Mouse (Mus musculus): ENCODE measurements at regions not wholly inside any gene's neighbourhood (a gene's known extent, or its start where the extent isn't known, plus 50 kb on each side); places are given as distances from the start of the nearest gene placed in this dataset.
"Not testable (repeated sequence)": the region's sequence is repeated elsewhere in the genome, so short reads cannot be mapped to it uniquely, and the experiment has no call there.

DNA sequence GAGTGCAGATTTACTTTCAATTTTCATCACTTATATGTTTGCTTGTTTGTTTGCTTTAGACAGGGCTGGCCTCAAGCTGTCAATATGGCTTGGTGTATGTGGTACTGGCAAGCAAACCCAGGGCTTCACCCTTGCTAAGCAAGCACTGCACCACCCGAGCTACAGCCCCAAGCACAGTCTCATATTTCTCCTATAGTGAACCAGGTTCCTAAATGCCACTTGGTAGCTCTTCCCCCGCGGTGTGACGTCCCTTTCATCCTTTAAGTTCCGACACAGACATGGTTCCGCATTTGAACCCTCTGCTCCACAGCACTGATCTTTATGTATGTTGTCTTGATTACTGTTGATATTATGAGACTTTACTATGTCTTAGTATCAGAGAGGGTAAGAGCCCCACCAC is 93.4 kb upstream of the Dlg1 start:
- intact Hi-C loops (cut with DNase I), result no loop called here
- DNase-seq, result peak; percentile 58
- Histone ChIP-seq H3K4me3 (peak overlapping the region; percentile 58), H3K27ac (peak overlapping the region; percentile 87)
- no peak for TF ChIP-seq CTCF (IDR thresholded peaks at IDR 0.05)

DNA sequence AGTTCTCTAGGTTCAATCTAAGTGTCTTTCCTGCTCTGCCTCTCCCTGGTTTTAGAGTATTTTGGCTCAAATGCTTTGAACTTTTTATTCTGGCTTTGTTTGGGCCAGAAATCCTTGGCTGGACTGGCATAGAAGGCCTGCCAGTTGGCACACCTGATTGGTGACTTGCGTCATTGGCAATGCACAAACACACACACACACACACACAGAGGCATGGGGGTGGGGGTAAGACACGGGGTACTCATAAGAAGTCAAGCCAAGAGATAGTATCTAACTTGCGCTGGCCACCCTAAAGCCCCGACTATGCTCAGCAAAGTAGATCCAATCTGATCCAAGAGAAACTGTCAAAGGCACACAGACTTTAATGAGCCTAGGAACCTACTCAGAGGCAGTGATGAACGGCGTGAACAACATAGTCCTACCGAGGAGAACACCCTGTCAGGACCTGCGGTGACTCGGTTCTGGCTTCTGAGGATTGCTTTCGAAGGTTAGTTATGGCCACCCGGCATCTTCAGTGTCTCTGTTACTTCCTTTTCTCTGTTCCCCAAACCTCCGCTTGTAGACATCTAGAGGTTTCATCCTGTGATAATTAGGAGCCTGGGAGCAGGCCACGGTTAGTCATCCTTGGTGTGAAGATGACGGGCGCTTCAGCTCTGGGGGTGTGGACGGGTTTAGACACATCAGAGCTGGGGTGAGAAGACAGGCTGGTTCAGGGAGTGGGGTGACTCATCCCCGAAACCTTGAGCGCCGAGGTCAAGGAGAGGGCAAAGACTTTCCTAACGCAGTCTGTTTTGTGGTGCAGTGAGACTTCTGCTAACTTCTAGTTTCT is 92.7 kb upstream of the Dlg1 start:
- H3K27ac ChIP-seq, result peak overlapping the region; percentile 87

DNA sequence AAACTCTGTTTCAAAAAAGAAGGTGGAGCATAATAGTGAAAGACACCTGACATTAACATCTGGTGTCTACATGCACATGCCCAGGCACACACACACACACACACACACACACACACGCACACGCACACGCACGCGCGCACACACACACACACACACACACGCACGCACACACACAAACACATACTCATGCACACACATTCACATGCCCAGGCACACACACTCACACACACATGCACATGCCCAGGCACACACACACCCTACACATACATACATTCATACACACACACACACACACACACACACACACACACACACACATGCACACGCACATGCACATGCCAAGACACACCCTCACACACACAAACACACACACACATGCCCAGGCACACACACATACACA is 89.4 kb upstream of the Dlg1 start:
- intact Hi-C loops (cut with DNase I), result loop anchor here (2.0 kb wide), 1 partner anchor 15 kb away; no protein-coding TSS in a partner anchor
- not testable (repeated sequence) for DNase-seq, H3K27ac ChIP-seq, H3K4me3 ChIP-seq

More for the DNA sequence above, 92.7 kb upstream of the Dlg1 start:
- no peak for TF ChIP-seq CTCF (IDR thresholded peaks at IDR 0.05)
- peak; percentile 81 for DNase-seq
- peak overlapping the region; percentile 58 for H3K4me3 ChIP-seq
- intact Hi-C loops (cut with DNase I), result no loop called here

DNA sequence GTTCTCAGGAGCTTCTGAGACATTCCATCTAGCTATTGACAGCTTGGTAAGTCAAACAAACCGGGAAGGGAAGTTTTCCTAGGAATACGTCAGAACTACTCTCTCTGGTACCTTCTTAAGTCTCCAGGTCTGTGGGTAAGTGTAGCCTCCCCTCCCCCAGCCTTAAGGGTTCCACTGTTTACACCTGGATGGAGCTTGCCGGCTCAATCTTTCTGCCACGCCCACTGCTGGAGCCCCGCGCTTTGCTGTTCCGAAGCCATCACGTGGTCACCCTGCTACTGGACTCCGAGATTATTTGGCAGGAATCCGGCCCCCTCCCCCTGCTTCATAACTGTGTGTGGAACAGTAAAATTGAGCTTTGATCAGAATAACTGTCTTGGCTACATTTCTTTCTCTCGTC is 87.6 kb upstream of the Dlg1 start:
- H3K4me3 ChIP-seq; DNase-seq; intact Hi-C loops (cut with DNase I); H3K27ac ChIP-seq: not testable (repeated sequence)

DNA sequence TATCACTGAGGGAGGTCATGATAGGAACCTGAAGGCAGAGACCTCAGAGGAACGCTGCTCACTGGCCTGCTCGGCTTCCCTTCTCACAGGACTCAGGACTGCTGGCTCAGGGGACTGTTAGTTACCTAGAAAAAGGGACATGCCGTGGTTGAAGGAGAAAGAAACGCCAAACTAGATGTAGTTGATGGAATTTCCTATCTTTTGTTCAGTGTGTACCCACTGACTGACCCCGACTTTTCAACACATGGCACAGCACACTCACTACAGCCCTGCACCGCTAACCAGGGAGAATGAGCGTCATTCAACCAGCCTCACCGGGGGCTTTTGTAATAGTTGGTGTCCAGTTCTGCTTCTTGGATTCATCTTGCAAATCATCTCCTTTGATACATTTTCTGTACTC is 86.8 kb upstream of the Dlg1 start:
- Histone ChIP-seq H3K27ac (no peak overlapping the region), H3K4me3 (no peak overlapping the region)
- no peak for DNase-seq
- intact Hi-C loops (cut with DNase I), result no loop called here
- TF ChIP-seq CTCF (IDR thresholded peaks at IDR 0.05), result no peak

DNA sequence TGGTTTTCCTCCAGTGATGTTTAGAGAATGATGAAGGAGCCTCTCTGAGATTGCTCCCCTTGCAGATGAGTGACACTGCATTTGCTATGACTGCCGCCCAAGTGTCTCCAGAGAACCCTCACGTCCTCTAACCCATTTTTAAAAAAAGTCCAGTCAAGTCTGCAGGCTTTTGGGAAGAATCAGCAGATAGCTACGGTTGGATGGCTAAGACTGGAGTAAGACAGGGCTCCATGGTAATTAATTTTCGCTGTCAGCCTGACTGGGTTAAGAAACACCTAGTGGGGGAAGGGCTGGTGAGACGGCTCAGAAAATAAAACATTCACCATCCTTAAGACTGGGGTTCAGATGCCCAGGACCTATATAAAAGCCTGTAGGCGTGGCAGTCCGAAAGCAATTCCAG is 85.9 kb upstream of the Dlg1 start:
- Histone ChIP-seq H3K27ac (no peak overlapping the region), H3K4me3 (no peak overlapping the region)
- intact Hi-C loops (cut with DNase I), result no loop called here
- DNase-seq, result no peak
- no peak for TF ChIP-seq CTCF (IDR thresholded peaks at IDR 0.05)

DNA sequence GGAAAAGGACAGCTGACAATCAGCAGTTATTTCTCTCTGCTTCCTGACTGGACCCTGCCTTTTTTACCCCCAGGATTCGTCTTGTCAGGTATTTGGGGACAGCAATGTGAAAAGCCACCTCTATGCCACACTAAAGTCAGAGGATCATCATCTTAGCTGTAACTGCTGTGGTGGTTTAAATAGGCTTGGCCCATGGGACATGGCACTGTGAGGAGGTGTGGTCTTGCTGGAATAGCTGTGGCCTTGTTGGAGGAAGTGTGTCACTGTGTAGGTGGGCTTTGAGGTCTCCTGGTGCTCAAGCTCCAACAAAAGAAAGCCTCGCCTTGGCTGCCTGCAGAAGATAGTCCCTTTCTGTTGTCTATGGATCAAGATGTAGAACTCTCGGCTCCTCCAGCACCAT is 83.9 kb upstream of the Dlg1 start:
- intact Hi-C loops (cut with DNase I), result no loop called here
- Histone ChIP-seq H3K27ac (no peak overlapping the region), H3K4me3 (no peak overlapping the region)
- DNase-seq, result no peak
- TF ChIP-seq CTCF (IDR thresholded peaks at IDR 0.05), result no peak

DNA sequence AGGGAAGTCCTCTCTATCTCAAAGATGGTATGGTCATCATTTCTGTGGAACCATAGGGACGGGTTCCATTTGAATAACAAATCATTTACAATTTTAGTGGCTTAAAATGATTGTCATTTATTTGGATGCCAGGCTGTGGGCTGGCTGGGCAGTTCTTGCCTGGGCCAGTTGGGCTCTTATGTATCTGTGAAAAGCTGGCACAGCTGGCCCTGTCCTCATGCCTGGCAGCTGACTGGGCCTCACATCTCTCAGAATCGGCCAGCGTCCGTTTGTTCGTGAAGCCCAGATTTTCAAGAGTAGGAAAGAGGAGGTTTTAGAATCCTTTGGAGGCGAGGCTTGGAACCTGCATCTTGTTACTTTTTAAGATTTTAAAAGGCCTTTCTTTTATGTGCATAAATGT is 82.5 kb upstream of the Dlg1 start:
- H3K4me3 ChIP-seq, result no peak overlapping the region
- intact Hi-C loops (cut with DNase I), result no loop called here
- no peak overlapping the region for H3K27ac ChIP-seq
- DNase-seq, result no peak
- no peak for TF ChIP-seq CTCF (IDR thresholded peaks at IDR 0.05)

DNA sequence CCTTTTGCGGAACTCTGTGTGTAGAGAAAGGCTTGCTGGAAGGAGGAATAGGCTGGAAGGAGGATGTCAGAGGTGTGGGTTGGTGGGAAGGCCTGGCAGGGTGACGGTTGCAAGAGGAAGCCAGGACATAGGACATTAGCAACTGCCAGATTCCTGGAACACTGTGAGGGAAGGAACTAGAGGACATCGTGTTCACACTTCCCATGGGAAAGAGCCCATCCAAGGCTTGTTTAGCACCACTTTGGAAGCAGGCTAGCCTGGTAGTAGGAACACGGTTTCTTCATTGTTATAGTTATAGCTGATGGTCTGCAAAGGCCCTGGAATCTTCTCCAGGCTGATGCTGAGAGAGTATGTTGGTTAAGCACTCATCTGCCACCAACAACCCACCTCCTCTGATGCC is 80.4 kb upstream of the Dlg1 start:
- Histone ChIP-seq H3K27ac (no peak overlapping the region), H3K4me3 (no peak overlapping the region)
- no peak for DNase-seq
- intact Hi-C loops (cut with DNase I), result no loop called here
- no peak for TF ChIP-seq CTCF (IDR thresholded peaks at IDR 0.05)

DNA sequence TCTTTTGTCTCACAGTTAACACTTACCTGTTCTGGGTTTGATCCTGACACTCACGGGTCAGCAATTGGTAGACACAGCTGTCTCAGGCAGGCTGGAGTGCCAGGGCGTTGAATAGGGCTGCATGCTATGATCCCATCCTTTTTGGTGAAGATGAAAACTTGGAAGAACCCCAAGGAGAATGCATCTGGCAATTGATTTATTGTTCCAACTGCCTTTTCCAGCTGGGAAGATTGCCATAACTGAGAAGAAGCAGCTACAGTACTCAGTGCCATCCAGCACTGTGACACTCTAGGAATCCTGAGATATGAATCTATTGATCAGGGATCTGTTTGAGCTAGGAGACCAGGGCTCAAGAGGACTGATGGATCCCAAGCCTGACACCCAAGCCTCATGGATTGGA is 79.6 kb upstream of the Dlg1 start:
- intact Hi-C loops (cut with DNase I), result no loop called here
- DNase-seq, result no peak
- H3K27ac ChIP-seq, result no peak overlapping the region
- no peak for TF ChIP-seq CTCF (IDR thresholded peaks at IDR 0.05)
- no peak overlapping the region for H3K4me3 ChIP-seq

DNA sequence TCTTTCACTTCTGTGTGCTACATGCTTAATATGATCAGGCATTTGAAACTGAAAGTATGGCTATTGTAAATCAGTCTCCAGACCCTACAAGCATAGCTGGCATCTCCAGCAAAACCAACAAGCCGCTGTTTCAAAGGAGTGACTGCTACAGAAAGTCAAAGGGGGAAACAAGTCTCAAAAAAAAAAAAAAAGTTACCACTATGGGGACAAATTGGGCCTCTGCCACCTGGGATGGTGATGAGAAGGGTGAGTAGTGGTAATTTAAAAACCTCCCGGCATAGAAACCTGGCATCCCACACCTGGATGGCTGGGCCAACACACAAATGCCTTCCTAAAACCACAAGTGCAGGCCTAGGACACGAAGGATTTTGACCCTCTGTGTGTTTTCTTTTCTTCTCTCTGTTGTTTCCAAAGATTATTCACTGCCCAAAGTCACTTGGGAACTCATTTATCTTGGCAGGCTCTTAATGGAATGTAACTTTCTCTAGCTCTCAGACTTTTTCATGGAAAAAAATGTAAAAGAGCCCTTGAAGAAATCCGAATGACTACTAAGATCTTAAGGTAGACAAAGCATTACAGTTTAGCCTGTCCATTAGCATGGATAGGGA is 78.9 kb upstream of the Dlg1 start:
- Histone ChIP-seq H3K4me3 (no peak overlapping the region), H3K27ac (peak overlapping the region; percentile 20; the same call in 1 of the 2 replicates)
- no peak for TF ChIP-seq CTCF (IDR thresholded peaks at IDR 0.05)
- intact Hi-C loops (cut with DNase I), result no loop called here
- no peak for DNase-seq

DNA sequence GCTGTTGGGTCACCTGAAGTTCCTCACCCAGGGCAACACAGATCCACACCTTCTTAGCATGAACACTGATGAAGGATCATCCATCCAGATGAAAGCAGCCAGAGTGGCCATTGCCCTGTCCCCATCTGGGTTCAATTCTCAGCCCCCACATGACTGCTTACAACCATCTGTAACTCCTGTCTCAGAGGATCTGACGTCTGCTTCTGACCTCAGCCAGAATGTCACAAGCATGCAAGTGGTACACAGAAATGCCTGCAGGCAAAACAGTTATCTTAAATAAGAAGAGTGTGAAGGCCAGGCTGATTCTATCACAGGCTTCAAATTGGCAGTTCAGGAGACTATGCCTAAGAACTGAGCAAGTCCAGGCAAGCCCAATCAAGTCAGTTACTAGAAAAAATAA is 76.2 kb upstream of the Dlg1 start:
- intact Hi-C loops (cut with DNase I), result no loop called here
- Histone ChIP-seq H3K4me3 (no peak overlapping the region), H3K27ac (no peak overlapping the region)
- no peak for DNase-seq
- TF ChIP-seq CTCF (IDR thresholded peaks at IDR 0.05), result no peak

DNA sequence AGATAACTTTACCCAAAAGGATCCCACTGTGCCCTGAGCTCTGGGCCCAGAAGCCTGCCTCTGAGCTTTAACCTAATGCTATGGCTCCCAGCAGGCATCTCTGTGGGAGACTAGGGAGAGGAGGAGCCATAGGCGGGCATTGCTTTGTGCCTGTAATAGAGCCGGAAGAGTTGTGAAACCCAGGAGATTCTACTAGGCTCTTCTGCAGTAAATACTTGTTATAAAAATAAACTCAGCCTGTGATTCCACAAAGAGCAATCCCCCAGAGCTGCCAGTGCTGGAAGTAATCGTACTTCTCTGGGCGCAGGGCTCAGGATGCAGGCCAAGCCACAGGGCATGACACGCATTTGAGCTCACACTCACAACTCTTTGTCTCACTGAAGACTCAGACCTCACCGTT is 73.7 kb upstream of the Dlg1 start:
- peak overlapping the region; percentile 79 for H3K27ac ChIP-seq
- intact Hi-C loops (cut with DNase I), result loop anchor here (2.0 kb wide), 1 partner anchor 17 kb away; no protein-coding TSS in a partner anchor
- no peak overlapping the region for H3K4me3 ChIP-seq
- DNase-seq, result peak; percentile 84
- no peak for TF ChIP-seq CTCF (IDR thresholded peaks at IDR 0.05)

DNA sequence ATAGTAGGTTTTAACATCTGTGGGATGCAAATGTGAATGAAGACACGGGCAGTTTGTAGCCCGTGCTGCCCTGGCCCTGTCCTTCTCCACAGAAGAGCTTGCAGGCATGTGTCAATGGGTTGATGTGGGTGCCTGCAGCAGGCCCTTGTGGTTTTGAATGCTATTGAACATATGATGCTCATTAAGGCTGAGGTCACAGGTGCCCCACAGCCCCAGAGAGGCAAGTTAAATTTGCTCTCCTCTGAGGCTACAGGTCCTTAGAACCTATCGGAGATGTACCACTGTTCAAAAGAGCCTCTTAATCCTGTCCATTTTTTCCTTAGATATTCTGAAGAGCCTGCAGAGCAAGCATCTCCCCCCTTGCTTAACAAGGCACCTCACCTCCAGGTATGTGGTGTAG is 71.7 kb upstream of the Dlg1 start:
- intact Hi-C loops (cut with DNase I), result no loop called here
- Histone ChIP-seq H3K4me3 (no peak overlapping the region), H3K27ac (peak overlapping the region; percentile 69)
- TF ChIP-seq CTCF (IDR thresholded peaks at IDR 0.05), result no peak
- DNase-seq, result no peak

Measured in gastrocnemius, adult 2 months (tissue).